Comparison of ENCODE assay signal across 22 mouse cellular contexts in the genomic region with DNA sequence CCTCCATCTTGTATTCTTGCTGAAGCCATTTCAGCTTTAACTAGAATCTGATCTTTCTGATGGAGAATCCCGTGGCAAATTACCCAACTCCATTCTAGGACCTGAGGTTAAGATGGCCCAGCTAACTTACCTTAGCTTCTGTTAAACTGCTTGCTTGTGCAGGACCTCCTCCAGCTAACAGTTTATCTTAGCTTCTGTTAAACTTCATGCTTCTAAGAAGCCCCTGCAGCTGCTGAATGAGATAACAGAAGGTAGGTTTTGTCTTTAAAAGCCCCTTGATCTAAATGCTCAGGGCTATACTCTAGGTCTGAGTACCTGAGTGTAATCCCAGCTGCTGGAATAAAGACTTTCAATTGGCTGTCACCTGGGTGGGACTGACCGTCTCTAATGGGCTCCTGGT. TPM values are rescaled to one million over a fixed set of nuclear protein-coding genes. Genes with fewer than 3 reads are reported as not detected.
DNase-seq lines count a peak whose midpoint lies in the region; ATAC-seq and TF ChIP-seq lines count a peak whose summit lies in the region.
"Had no signal": no experiment of that assay in that cellular context is flagged by ENCODE, and none has a peak within 500 bp of the region (broad histone marks: within the 10 kb centered on the region; RNA-seq: fewer than 3 reads in every experiment).

No protein-coding gene starts in this region.

- H3K27me3 ChIP-seq in liver, embryonic 16.5 days (ENCODE audit: control insufficient read depth, insufficient read depth, low read depth, low read length), result no peaks in the 10 kb centered on the region
- H3K27me3 ChIP-seq in hindbrain, embryonic 12.5 days, result no peaks in the 10 kb centered on the region
- no peaks in the 10 kb centered on the region for H3K27me3 ChIP-seq in hindbrain, embryonic 11.5 days (ENCODE audit: control insufficient read depth, insufficient read depth, low read length)
- H3K27me3 ChIP-seq: embryonic facial prominence, embryonic 15.5 days; forebrain, embryonic 15.5 days; heart, embryonic 13.5 days; hindbrain, embryonic 13.5 days; Patski had no signal

- peak overlapping the region; percentile 16; the same call in 1 of the 2 replicates for H3K27ac ChIP-seq in gastrocnemius, adult 2 months
- H3K27ac ChIP-seq in liver, embryonic 16.5 days (ENCODE audit: low read length), result no peak overlapping the region
- H3K27ac ChIP-seq in hindbrain, embryonic 12.5 days, result no peak overlapping the region
- H3K27ac ChIP-seq in hindbrain, embryonic 11.5 days (ENCODE audit: low read depth, low read length), result no peak overlapping the region
- H3K27ac ChIP-seq: embryonic facial prominence, embryonic 15.5 days; forebrain, embryonic 15.5 days; heart, embryonic 13.5 days; hindbrain, embryonic 13.5 days; hindbrain, postnatal 0 days had no signal

- no peaks in the 10 kb centered on the region for H3K9me3 ChIP-seq in liver, embryonic 16.5 days (replicated peaks; ENCODE audit: control insufficient read depth, low read length)
- H3K9me3 ChIP-seq in hindbrain, embryonic 12.5 days (replicated peaks), result no peaks in the 10 kb centered on the region
- no peaks in the 10 kb centered on the region for H3K9me3 ChIP-seq in hindbrain, embryonic 11.5 days (ENCODE audit: control insufficient read depth, low read length)
- H3K9me3 ChIP-seq: embryonic facial prominence, embryonic 15.5 days; forebrain, embryonic 15.5 days; heart, embryonic 13.5 days; hindbrain, embryonic 13.5 days had no signal

- WGBS in liver, embryonic 16.5 days (ENCODE audit: insufficient replicate concordance), result 36% methylated on average over 2 of the region's 2 CpGs
- WGBS in hindbrain, embryonic 12.5 days, result 68% methylated on average over 2 of the region's 2 CpGs
- 85% methylated on average over 2 of the region's 2 CpGs for WGBS in hindbrain, embryonic 11.5 days

- no peak overlapping the region for H3K9ac ChIP-seq in liver, embryonic 16.5 days (ENCODE audit: low read depth, low read length)
- H3K9ac ChIP-seq in hindbrain, embryonic 12.5 days, result no peak overlapping the region
- H3K9ac ChIP-seq in hindbrain, embryonic 11.5 days (ENCODE audit: low read depth, low read length), result no peak overlapping the region
- H3K9ac ChIP-seq: embryonic facial prominence, embryonic 15.5 days; forebrain, embryonic 15.5 days; heart, embryonic 13.5 days; hindbrain, embryonic 13.5 days had no signal

- H3K4me1 ChIP-seq in liver, embryonic 16.5 days (ENCODE audit: control insufficient read depth, low read depth, low read length), result peaks cover 11% of the 10 kb centered on the region
- peaks cover 17% of the 10 kb centered on the region for H3K4me1 ChIP-seq in hindbrain, embryonic 12.5 days
- no peaks in the 10 kb centered on the region for H3K4me1 ChIP-seq in hindbrain, embryonic 11.5 days (replicated peaks; ENCODE audit: control insufficient read depth, insufficient read depth, low read length)

- H3K36me3 ChIP-seq in liver, embryonic 16.5 days (ENCODE audit: control insufficient read depth, insufficient read depth), result no peaks in the 10 kb centered on the region
- no peaks in the 10 kb centered on the region for H3K36me3 ChIP-seq in hindbrain, embryonic 12.5 days
- H3K36me3 ChIP-seq in hindbrain, embryonic 11.5 days (ENCODE audit: control insufficient read depth, insufficient read depth, low read length), result no peaks in the 10 kb centered on the region
- H3K36me3 ChIP-seq: embryonic facial prominence, embryonic 15.5 days; forebrain, embryonic 15.5 days; hindbrain, embryonic 13.5 days had no signal

- no peak for TF ChIP-seq CTCF in gastrocnemius, adult 2 months (IDR thresholded peaks at IDR 0.05)

- no peak overlapping the region for H3K4me3 ChIP-seq in gastrocnemius, adult 2 months
- H3K4me3 ChIP-seq in liver, embryonic 16.5 days (ENCODE audit: low read depth, low read length), result no peak overlapping the region
- H3K4me3 ChIP-seq in hindbrain, embryonic 12.5 days, result no peak overlapping the region
- H3K4me3 ChIP-seq in hindbrain, embryonic 11.5 days (ENCODE audit: low read depth, low read length), result no peak overlapping the region
- H3K4me3 ChIP-seq: embryonic facial prominence, embryonic 15.5 days; erythroblast, embryonic 14.5 days; forebrain, embryonic 15.5 days; heart, embryonic 13.5 days; hindbrain, embryonic 13.5 days had no signal

- H3K4me2 ChIP-seq in liver, embryonic 16.5 days (ENCODE audit: low read depth, low read length), result no peak overlapping the region
- H3K4me2 ChIP-seq in hindbrain, embryonic 12.5 days (replicated peaks), result no peak overlapping the region
- H3K4me2 ChIP-seq in hindbrain, embryonic 11.5 days (replicated peaks; ENCODE audit: low read depth, low read length), result no peak overlapping the region
- H3K4me2 ChIP-seq: embryonic facial prominence, embryonic 15.5 days; forebrain, embryonic 15.5 days; heart, embryonic 13.5 days; hindbrain, embryonic 13.5 days had no signal

- no peak for DNase-seq in gastrocnemius, adult 2 months
- DNase-seq in gastrocnemius, postnatal 14 days, result no peak
- peak; percentile 30 for DNase-seq in A20 (ENCODE audit: low read depth, low spot score)
- DNase-seq in hindbrain, embryonic 11.5 days (ENCODE audit: low spot score), result no peak
- DNase-seq in layer of hippocampus, adult 8-10 months (ENCODE audit: low spot score in 2 of 2), result no peak
- DNase-seq: adrenal gland, postnatal 14 days; cerebellum, adult 2 months; cerebellum, postnatal 10 days; embryo, embryonic 11 days; gastrocnemius, postnatal 25 days; heart, postnatal 36 days had no signal

- intact Hi-C loops in gastrocnemius, adult 2 months (cut with DNase I), result no loop called here
- intact Hi-C loops in gastrocnemius, postnatal 14 days (cut with DNase I; ENCODE audit: low total_unique reads), result no loop called here

- ATAC-seq in common myeloid progenitor, adult 5-6 weeks (replicated peaks; ENCODE audit: low read depth, poor library complexity, severe bottlenecking), result 0 out of 2 replicates have a peak, but pooled peaks have one; percentile 15
- ATAC-seq in liver, embryonic 16.5 days (ENCODE audit: low read depth), result 0 out of 2 replicates have a peak, but pooled peaks have one; percentile 13
- no peak for ATAC-seq in hindbrain, embryonic 12.5 days (ENCODE audit: low FRiP score)
- no peak for ATAC-seq in hindbrain, embryonic 11.5 days (ENCODE audit: low FRiP score)
- ATAC-seq: activated CD4-positive, CD25-positive, alpha-beta regulatory T cell, adult 4 months; forebrain, embryonic 15.5 days; hindbrain, postnatal 0 days; Patski had no signal

RNA-seq across cellular contexts. Expression of a gene that starts 17.9 kb away (rescaled TPM):
- 1 to 10 TPM; 3.0 to 4.4 TPM for total RNA-seq in gastrocnemius, adult 2 months (2021)
- total RNA-seq in gastrocnemius, postnatal 14 days (2021), result 1 to 10 TPM; 5.5 to 6.6 TPM
- 15.9 and 16.8 TPM in 2 replicates for total RNA-seq in common myeloid progenitor, adult 5-6 weeks (2017)
- polyA plus RNA-seq in liver, embryonic 16.5 days (2015; fragmentation: Nextera tagmentation; extraction: Ambion mirVana), result 4.1 and 4.5 TPM in 2 replicates
- polyA plus RNA-seq in hindbrain, embryonic 12.5 days (2016; fragmentation: Nextera tagmentation; extraction: Ambion mirVana), result 13.3 and 23.4 TPM in 2 replicates
- 12.0 and 12.6 TPM in 2 replicates for polyA plus RNA-seq in hindbrain, embryonic 11.5 days (2014; fragmentation: Nextera tagmentation; extraction: Ambion mirVana)
- 10 to 100 TPM; 14.8 to 43.1 (median 18.3) TPM for total RNA-seq in layer of hippocampus, adult 8-10 months (2022)

Comparison
In these comparisons a context has a peak if more than half of its experiments do, and no peak if none do; other contexts are left out.
1. ATAC-seq: peak in common myeloid progenitor, adult 5-6 weeks (single experiment) and liver, embryonic 16.5 days (single experiment); none in hindbrain, embryonic 12.5 days (single experiment) and hindbrain, embryonic 11.5 days (single experiment).